Mouse (Mus musculus): ENCODE data around the gene Gm21885.

GRCm38 (mm10) chr11:94272960-94273927, 8.4 kb upstream of the Gm21885 start:
- no peak for TF ChIP-seq CTCF (IDR thresholded peaks at IDR 0.05; ENCODE audit: low read depth, low read length)
- TF ChIP-seq POLR2A (IDR thresholded peaks at IDR 0.05; ENCODE audit: insufficient read depth, low read length), result no peak

All from ES-Bruce4 (cell line).